Mouse (Mus musculus) testis, adult 2 months (tissue): ENCODE measurements around the gene Hnrnpd.

Source experiments
- CTCF ChIP-seq: fragments of 200-500 bp; IDR thresholded peaks from 2 replicates; pipeline ENCODE4 v1.5.1; 2012; ENCODE audit warnings: low read depth, mild to moderate bottlenecking, inconsistent platforms, low read length, moderate library complexity; ENCODE audit not compliant: control insufficient read depth, insufficient read depth, insufficient replicate concordance
- POLR2A ChIP-seq: fragments of 200-500 bp; IDR thresholded peaks from 2 replicates; pipeline ENCODE4 v1.6.1; 2012; ENCODE audit warnings: low read depth, mild to moderate bottlenecking, inconsistent platforms, low read length, moderate library complexity; ENCODE audit not compliant: control insufficient read depth

DNA sequence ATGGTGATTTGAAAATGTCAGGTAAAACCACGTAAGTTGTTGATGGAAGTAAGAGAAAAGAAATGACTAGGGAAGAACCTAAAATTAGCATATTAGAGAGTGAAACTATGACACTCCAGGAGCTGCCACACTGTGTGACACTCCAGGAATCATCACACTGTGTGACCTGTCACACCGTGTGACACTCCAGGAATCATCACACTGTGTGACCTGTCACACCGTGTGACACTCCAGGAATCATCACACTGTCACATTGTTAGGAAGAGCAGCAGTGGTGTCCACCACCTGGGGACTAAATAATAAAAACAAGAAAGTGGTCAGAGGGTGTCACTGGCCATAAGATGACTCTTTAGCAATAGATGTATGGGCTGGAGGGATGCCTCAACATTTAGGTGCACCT is 39.3 kb downstream of the Hnrnpd start:
- TF ChIP-seq POLR2A = no peak
- TF ChIP-seq CTCF = no peak
